Mouse (Mus musculus) MEL (cell line): ENCODE measurements around the gene Slc41a2. TPM values are rescaled to one million over a fixed set of nuclear protein-coding genes. Genes with fewer than 3 reads are reported as not detected.

Experiments
- DNase-seq: peaks from one replicate; pipeline ENCODE4 v3.0.0; 2011; ENCODE audit warnings: low read depth, low spot score
- H3K27ac ChIP-seq: 2 replicates; pipeline ENCODE4 v1.5.1; 2012; ENCODE audit warnings: low read depth, mild to moderate bottlenecking, control low read depth, low read length, moderate library complexity; ENCODE audit not compliant: control insufficient read depth
- H3K27me3 ChIP-seq, 2 experiments: fragments of 150-350 bp in 1 of 2; sonication (generic) in 1 of 2; 2 replicates each; pipeline ENCODE4 v1.6.1; 2012; ENCODE audit warnings: low read length in 2 of 2, mild to moderate bottlenecking in 2 of 2, improper control_type of control experiment in 1 of 2, moderate library complexity in 1 of 2; ENCODE audit not compliant: insufficient read depth in 2 of 2, control insufficient read depth in 1 of 2
- H3K36me3 ChIP-seq, 2 experiments: 2 replicates each; pipeline ENCODE4 v1.6.1; 2012 to 2014; ENCODE audit warnings: low read length in 2 of 2, improper control_type of control experiment in 1 of 2, inconsistent platforms in 1 of 2, mild to moderate bottlenecking in 1 of 2; ENCODE audit not compliant: insufficient read depth in 2 of 2, control insufficient read depth in 1 of 2
- H3K4me1 ChIP-seq, 2 experiments: fragments of 150-350 bp in 1 of 2; sonication (generic) in 1 of 2; 2 replicates each; pipeline ENCODE4 v1.6.1; 2012; ENCODE audit warnings: low read length in 2 of 2, improper control_type of control experiment in 1 of 2, mild to moderate bottlenecking in 1 of 2; ENCODE audit not compliant: insufficient read depth in 2 of 2, control insufficient read depth in 1 of 2
- H3K4me3 ChIP-seq, 2 experiments: fragments of 150-350 bp in 1 of 2; sonication (generic) in 1 of 2; 2 replicates each; pipeline ENCODE4 v1.5.1; 2012; ENCODE audit warnings: low read depth in 2 of 2, low read length in 2 of 2, mild to moderate bottlenecking in 2 of 2, moderate library complexity in 2 of 2, control low read depth in 1 of 2, improper control_type of control experiment in 1 of 2; ENCODE audit not compliant: control insufficient read depth in 1 of 2, insufficient read depth in 1 of 2
- H3K79me2 ChIP-seq: 2 replicates; pipeline ENCODE4 v1.6.1; 2012; ENCODE audit warnings: mild to moderate bottlenecking, low read length, moderate library complexity; ENCODE audit not compliant: control insufficient read depth, poor library complexity, insufficient read depth
- H3K9ac ChIP-seq: 2 replicates; pipeline ENCODE4 v1.6.1; 2012; ENCODE audit warnings: low read depth, mild to moderate bottlenecking, control low read depth, low read length, moderate library complexity; ENCODE audit not compliant: control insufficient read depth, poor library complexity, severe bottlenecking
- H3K9me3 ChIP-seq: fragments of 150-350 bp; sonication (generic); replicated peaks from 2 replicates; pipeline ENCODE4 v1.6.1; 2012; ENCODE audit warnings: mild to moderate bottlenecking, low read length, improper control_type of control experiment, moderate library complexity; ENCODE audit not compliant: insufficient read depth
- BHLHE40 ChIP-seq: IDR thresholded peaks from 2 replicates; pipeline ENCODE4 v1.6.1; 2012; ENCODE audit warnings: low read depth, mild to moderate bottlenecking, inconsistent platforms, low read length, improper control_type of control experiment, borderline replicate concordance
- CHD1 ChIP-seq: IDR thresholded peaks from 2 replicates; pipeline ENCODE4 v1.6.1; 2012; ENCODE audit warnings: low read depth, mild to moderate bottlenecking, inconsistent platforms, low read length, improper control_type of control experiment
- CTCF ChIP-seq, 3 experiments: IDR thresholded peaks in 2 of 3; conservative IDR thresholded peaks in 1 of 3; 2 replicates each; pipeline ENCODE4 v1.5.1; 2011 to 2012; ENCODE audit warnings: low read length in 3 of 3, low read depth in 2 of 3, mild to moderate bottlenecking in 2 of 3, improper control_type of control experiment in 1 of 3, inconsistent platforms in 1 of 3, mixed read lengths in 1 of 3, moderate library complexity in 1 of 3; ENCODE audit not compliant: control insufficient read depth in 1 of 3, insufficient read depth in 1 of 3, poor library complexity in 1 of 3, severe bottlenecking in 1 of 3
- ELF1 ChIP-seq: IDR thresholded peaks from 2 replicates; pipeline ENCODE4 v1.6.1; 2014; ENCODE audit warnings: low read depth, mild to moderate bottlenecking, inconsistent platforms, low read length, improper control_type of control experiment, moderate library complexity
- GATA1 ChIP-seq: IDR thresholded peaks from 2 replicates; pipeline ENCODE4 v1.6.1; 2011; ENCODE audit warnings: low read depth, low read length, improper control_type of control experiment
- HCFC1 ChIP-seq: IDR thresholded peaks from 2 replicates; pipeline ENCODE4 v1.6.1; 2012; ENCODE audit warnings: low read depth, mild to moderate bottlenecking, inconsistent platforms, low read length, improper control_type of control experiment, moderate library complexity
- KAT2A ChIP-seq: conservative IDR thresholded peaks from 2 replicates; pipeline ENCODE4 v1.6.1; 2012; ENCODE audit warnings: low read depth, low read length, improper control_type of control experiment, inconsistent platforms
- MAX ChIP-seq: IDR thresholded peaks from 2 replicates; pipeline ENCODE4 v1.6.1; 2011; ENCODE audit warnings: low read length, improper control_type of control experiment
- MEF2A ChIP-seq: IDR thresholded peaks from 2 replicates; pipeline ENCODE4 v1.6.1; 2014; ENCODE audit warnings: low read depth, mild to moderate bottlenecking, inconsistent platforms, low read length, improper control_type of control experiment; ENCODE audit not compliant: poor library complexity, insufficient replicate concordance, severe bottlenecking; ENCODE audit errors: extremely low read depth
- MYB ChIP-seq: IDR thresholded peaks from 2 replicates; pipeline ENCODE4 v1.6.1; 2011; ENCODE audit warnings: mild to moderate bottlenecking, low read depth, low read length, improper control_type of control experiment
- NELFE ChIP-seq: IDR thresholded peaks from 2 replicates; pipeline ENCODE4 v1.6.1; 2011; ENCODE audit warnings: low read depth, low read length, improper control_type of control experiment
- POLR2AphosphoS2 ChIP-seq: IDR thresholded peaks from 2 replicates; pipeline ENCODE4 v1.6.1; 2011; ENCODE audit warnings: low read length, improper control_type of control experiment
- POLR2AphosphoS5 ChIP-seq: IDR thresholded peaks from 2 replicates; pipeline ENCODE4 v1.6.1; 2012; ENCODE audit warnings: low read depth, borderline replicate concordance, mild to moderate bottlenecking, inconsistent platforms, low read length, moderate library complexity, mixed read lengths
- RAD21 ChIP-seq: IDR thresholded peaks from 2 replicates; pipeline ENCODE4 v1.6.1; 2011; ENCODE audit warnings: mild to moderate bottlenecking, low read depth, low read length, improper control_type of control experiment
- RCOR1 ChIP-seq: IDR thresholded peaks from 2 replicates; pipeline ENCODE4 v1.6.1; 2012; ENCODE audit warnings: low read depth, mild to moderate bottlenecking, inconsistent platforms, low read length, improper control_type of control experiment
- SMC3 ChIP-seq: IDR thresholded peaks from 2 replicates; pipeline ENCODE4 v1.6.1; 2011; ENCODE audit warnings: low read depth, low read length, improper control_type of control experiment
- TAL1 ChIP-seq: IDR thresholded peaks from 2 replicates; pipeline ENCODE4 v1.6.1; 2012; ENCODE audit warnings: mild to moderate bottlenecking, inconsistent platforms, low read length, moderate library complexity, mixed read lengths
- USF1 ChIP-seq: IDR thresholded peaks from 2 replicates; pipeline ENCODE4 v1.6.1; 2014; ENCODE audit warnings: low read depth, mild to moderate bottlenecking, inconsistent platforms, low read length, improper control_type of control experiment, moderate library complexity
- USF2 ChIP-seq, 2 experiments: IDR thresholded peaks; 2 replicates each; pipeline ENCODE4 v1.6.1; 2011 to 2012; ENCODE audit warnings: improper control_type of control experiment in 2 of 2, low read length in 2 of 2, borderline replicate concordance in 1 of 2, inconsistent platforms in 1 of 2, low read depth in 1 of 2, mild to moderate bottlenecking in 1 of 2; ENCODE audit not compliant: insufficient read depth in 1 of 2
- ZC3H11A ChIP-seq: IDR thresholded peaks from 2 replicates; pipeline ENCODE4 v1.6.1; 2012; ENCODE audit warnings: low read depth, mild to moderate bottlenecking, inconsistent platforms, low read length, improper control_type of control experiment
- ZMIZ1 ChIP-seq: IDR thresholded peaks from 2 replicates; pipeline ENCODE4 v1.6.1; 2012; ENCODE audit warnings: low read depth, mild to moderate bottlenecking, inconsistent platforms, low read length, improper control_type of control experiment, moderate library complexity
- ZNF384 ChIP-seq: IDR thresholded peaks from 2 replicates; pipeline ENCODE4 v1.6.1; 2012; ENCODE audit warnings: low read depth, mild to moderate bottlenecking, inconsistent platforms, low read length, improper control_type of control experiment
- polyA plus RNA-seq, 2 experiments: library from polyadenylated mRNA; stranded (reverse) in 1 of 2; unstranded in 1 of 2; fragments of >175 nt in 1 of 2; fragments of >200 nt in 1 of 2; gene quantifications; 2 replicates each; pipeline versions ENCODE4 v1.2.1 to v1.2.4; 2012; ENCODE audit warnings: low replicate concordance in 2 of 2, low read depth in 1 of 2; ENCODE audit not compliant: insufficient read length in 2 of 2, insufficient read depth in 1 of 2, missing spikeins in 1 of 2
- total RNA-seq: library from RNA; depleted of rRNA; stranded (reverse); fragments of 300-350 nt; gene quantifications from 2 replicates; pipeline ENCODE4 v1.2.3, GENCODE M21; 2012

Slc41a2 gene
- total and polyA plus RNA-seq, 3 experiments = not detected

DNA sequence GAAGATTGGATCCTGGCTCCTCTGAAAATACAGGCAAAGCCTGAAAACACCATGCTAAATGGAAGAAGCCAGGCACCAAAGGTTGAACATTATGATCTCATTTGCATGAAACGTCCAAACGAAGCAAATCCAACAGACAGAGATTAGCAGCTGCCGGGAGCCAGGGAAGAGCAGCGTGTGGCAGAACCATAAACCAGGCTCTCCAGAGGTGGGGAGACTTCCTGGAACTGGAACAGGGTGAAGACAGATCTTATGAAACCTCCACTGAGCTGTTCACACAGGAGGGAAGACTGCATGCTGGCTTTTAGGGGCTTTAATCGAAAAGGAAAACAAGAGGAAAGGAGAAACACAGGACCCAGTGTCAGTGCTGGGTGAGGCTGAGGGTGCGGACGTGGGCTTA is 51.3 kb downstream of the Slc41a2 start:
- Histone ChIP-seq H3K9ac (no peak overlapping the region), H3K27ac (no peak overlapping the region), H3K36me3 (no peaks in the 10 kb centered on the region), H3K4me3 (no peak overlapping the region), H3K9me3 (no peaks in the 10 kb centered on the region), H3K79me2 (no peaks in the 10 kb centered on the region), H3K27me3 (peaks cover 0 to 3% of the 10 kb centered on the region in 2 experiments; a peak in 1 of 4 replicates), H3K4me1 (no peaks in the 10 kb centered on the region)
- DNase-seq = no peak
- no peak for TF ChIP-seq POLR2AphosphoS5
- TF ChIP-seq KAT2A = no peak
- no peak for TF ChIP-seq CHD1
- no peak for TF ChIP-seq MAX
- TF ChIP-seq SMC3 = no peak
- no peak for TF ChIP-seq USF1
- no peak for TF ChIP-seq ELF1
- no peak for TF ChIP-seq BHLHE40
- no peak for TF ChIP-seq NELFE

DNA sequence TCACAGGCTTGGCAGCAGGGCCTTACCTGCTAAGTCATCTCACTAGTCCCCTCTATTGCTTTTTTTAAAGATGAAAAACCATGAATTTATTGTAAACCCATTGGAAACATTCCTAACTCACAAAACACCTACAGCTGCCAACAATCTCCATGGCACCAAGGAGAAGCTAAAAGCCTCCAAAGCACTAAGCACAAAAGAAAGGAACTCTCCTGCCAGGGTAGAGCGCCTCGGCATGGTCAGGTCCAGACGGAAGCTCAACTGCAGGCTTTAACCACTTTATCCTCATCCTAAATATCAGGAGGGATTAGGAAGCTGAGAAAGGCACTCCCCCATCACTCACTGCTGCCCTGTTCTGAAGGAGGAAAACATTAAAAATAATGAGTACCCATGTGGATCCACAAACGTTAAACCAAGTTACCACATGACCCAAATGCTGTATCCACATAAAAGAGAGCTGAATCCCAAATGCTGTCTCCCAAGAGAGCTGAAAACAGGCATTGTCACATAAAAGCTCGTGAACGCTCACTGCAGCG is 51.9 kb downstream of the Slc41a2 start:
- Histone ChIP-seq H3K79me2 (no peaks in the 10 kb centered on the region), H3K4me1 (no peaks in the 10 kb centered on the region), H3K36me3 (no peaks in the 10 kb centered on the region), H3K27ac (no peak overlapping the region), H3K9ac (no peak overlapping the region), H3K27me3 (peaks cover 0 to 3% of the 10 kb centered on the region in 2 experiments; a peak in 1 of 4 replicates), H3K4me3 (no peak overlapping the region), H3K9me3 (no peaks in the 10 kb centered on the region)
- TF ChIP-seq ZNF384 = no peak
- no peak for TF ChIP-seq ZMIZ1
- no peak for DNase-seq

DNA sequence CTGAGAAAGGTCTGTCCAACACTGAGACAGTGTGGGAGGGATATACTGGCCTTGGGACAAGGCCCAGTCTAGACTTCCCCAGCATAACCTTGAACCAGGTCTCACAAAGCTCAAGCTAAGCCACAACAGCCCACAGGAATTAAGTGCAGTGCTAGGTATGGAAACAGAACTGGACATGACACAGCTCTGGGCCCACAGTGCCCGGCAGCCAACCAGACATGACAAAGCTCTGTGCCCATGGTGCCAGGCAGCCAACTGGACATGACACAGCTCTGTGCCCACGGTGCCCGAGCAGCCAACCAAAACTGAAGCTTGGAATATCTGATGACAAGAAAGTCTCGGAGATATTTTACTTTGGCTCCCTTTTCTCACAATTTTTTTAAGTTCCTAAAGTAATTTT is 52.8 kb downstream of the Slc41a2 start:
- no peak overlapping the region for H3K27ac ChIP-seq
- DNase-seq = no peak
- no peak overlapping the region for H3K4me3 ChIP-seq
- no peaks in the 10 kb centered on the region for H3K4me1 ChIP-seq
- H3K9me3 ChIP-seq = no peaks in the 10 kb centered on the region
- no peaks in the 10 kb centered on the region for H3K79me2 ChIP-seq
- no peak overlapping the region for H3K9ac ChIP-seq
- peaks cover 0 to 4% of the 10 kb centered on the region in 2 experiments; a peak in 2 of 4 replicates for H3K27me3 ChIP-seq
- no peaks in the 10 kb centered on the region for H3K36me3 ChIP-seq
- no peak for TF ChIP-seq BHLHE40
- no peak for TF ChIP-seq GATA1
- TF ChIP-seq CTCF (IDR thresholded peaks at IDR 0.05 in 2 of 3, conservative IDR thresholded peaks at IDR 0.05 in 1 of 3; ENCODE audit: control insufficient read depth in 1 of 3, insufficient read depth in 1 of 3, low read depth in 2 of 3, low read length in 3 of 3, poor library complexity in 1 of 3, severe bottlenecking in 1 of 3) = no peak
- TF ChIP-seq ZMIZ1 = no peak
- TF ChIP-seq CHD1 = no peak
- TF ChIP-seq MEF2A = no peak
- TF ChIP-seq HCFC1 = no peak
- TF ChIP-seq ELF1 = no peak
- TF ChIP-seq USF1 = no peak
- no peak for TF ChIP-seq MAX
- no peak for TF ChIP-seq USF2 (IDR thresholded peaks at IDR 0.05; ENCODE audit: borderline replicate concordance in 1 of 2, insufficient read depth in 1 of 2, low read depth in 1 of 2, low read length in 2 of 2)
- TF ChIP-seq ZC3H11A = no peak
- no peak for TF ChIP-seq TAL1
- no peak for TF ChIP-seq MYB
- no peak for TF ChIP-seq RAD21
- TF ChIP-seq POLR2AphosphoS2 = no peak
- TF ChIP-seq RCOR1 = no peak
